Mouse (Mus musculus) embryonic facial prominence, embryonic 14.5 days (tissue): Measurements from ENCODE around the gene Rplp2. TPM values are rescaled to one million over a fixed set of nuclear protein-coding genes. Genes with fewer than 3 reads are reported as not detected.

Source experiments
- ATAC-seq: fragments of 200-750 bp; cut with Nextera tagmentation; 2 replicates; pipeline ENCODE4 v1.8.0; 2017; ENCODE audit warnings: low read depth, moderate number of reproducible peaks, moderate TSS enrichment
- DNase-seq: peaks from one replicate; pipeline ENCODE4 v3.0.0-alpha.2; 2015; ENCODE audit warnings: low spot score
- H3K27ac ChIP-seq: fragments of 300-500 bp; sonication (generic); replicated peaks from 2 replicates; pipeline ENCODE4 v1.5.1; 2014; ENCODE audit warnings: low read depth, mild to moderate bottlenecking, low read length, moderate library complexity
- H3K27me3 ChIP-seq: fragments of 300-500 bp; sonication (generic); replicated peaks from 2 replicates; pipeline ENCODE4 v1.6.1; 2014; ENCODE audit warnings: low read length; ENCODE audit not compliant: control insufficient read depth, insufficient read depth
- H3K36me3 ChIP-seq: fragments of 300-500 bp; sonication (generic); 2 replicates; pipeline ENCODE4 v1.6.1; 2014; ENCODE audit warnings: low read length, mixed read lengths; ENCODE audit not compliant: control insufficient read depth, insufficient read depth
- H3K4me1 ChIP-seq: fragments of 300-500 bp; sonication (generic); 2 replicates; pipeline ENCODE4 v1.6.1; 2014; ENCODE audit warnings: antibody characterized with exemption, low read length; ENCODE audit not compliant: control insufficient read depth, insufficient read depth
- H3K4me2 ChIP-seq: fragments of 300-500 bp; sonication (generic); 2 replicates; pipeline ENCODE4 v1.6.1; 2014; ENCODE audit warnings: low read depth, mild to moderate bottlenecking, low read length, moderate library complexity, mixed read lengths
- H3K4me3 ChIP-seq: fragments of 300-500 bp; sonication (generic); 2 replicates; pipeline ENCODE4 v1.5.1; 2014; ENCODE audit warnings: low read depth, mild to moderate bottlenecking, low read length
- H3K9ac ChIP-seq: fragments of 300-500 bp; sonication (generic); 2 replicates; pipeline ENCODE4 v1.6.1; 2014; ENCODE audit warnings: low read depth, mild to moderate bottlenecking, low read length, moderate library complexity, mixed read lengths
- H3K9me3 ChIP-seq: fragments of 300-500 bp; sonication (generic); 2 replicates; pipeline ENCODE4 v1.6.1; 2016; ENCODE audit warnings: low read length; ENCODE audit not compliant: control insufficient read depth
- WGBS: fragments of 180-500 bp; shearing (Covaris S2); extraction: QIAGEN DNeasy Blood & Tissue Kit; methylation state at CpG from one replicate; pipeline ENCODE4 v1.1.7; 2014; 5-methylcytosine and 5-hydroxymethylcytosine counted together
- polyA plus RNA-seq: library from polyadenylated mRNA; unstranded; fragments of >200 nt; fragmentation: Nextera tagmentation; extraction: Ambion mirVana; gene quantifications from 2 replicates; pipeline ENCODE4 v1.2.1, GENCODE M21; 2014

The Rplp2 gene
- polyA plus RNA-seq, 1 experiment from 2014 or later, result 1,386 TPM

DNA sequence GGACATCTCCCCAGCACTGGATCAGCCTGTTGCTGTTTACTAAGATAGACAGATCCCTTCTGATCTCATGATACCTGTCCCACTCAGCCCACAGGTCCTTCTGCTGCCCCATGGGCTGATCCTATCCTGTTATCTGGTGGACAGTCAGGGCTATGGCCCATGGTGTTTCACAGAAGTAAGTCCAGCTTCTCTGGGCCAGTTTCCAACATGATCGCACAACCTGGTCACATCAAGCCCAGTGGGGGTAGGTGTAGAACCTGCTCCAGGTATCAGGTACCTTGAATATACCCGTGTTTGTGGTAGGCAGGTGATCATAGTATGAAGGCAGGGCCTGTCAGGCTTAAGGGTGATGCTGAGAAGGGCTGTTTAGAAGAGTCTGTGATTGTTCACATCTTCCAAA lies 48.2 kb downstream of the Rplp2 start:
- Histone ChIP-seq H3K9me3 (no peaks in the 10 kb centered on the region), H3K36me3 (peaks cover 44% of the 10 kb centered on the region; the same call in 1 of the 2 replicates), H3K4me2 (no peak overlapping the region), H3K27me3 (no peaks in the 10 kb centered on the region), H3K27ac (no peak overlapping the region), H3K9ac (no peak overlapping the region), H3K4me1 (no peaks in the 10 kb centered on the region), H3K4me3 (no peak overlapping the region)
- DNase-seq, result no peak
- ATAC-seq, result no peak
- 96% methylated on average over 2 of the region's 2 CpGs for WGBS

DNA sequence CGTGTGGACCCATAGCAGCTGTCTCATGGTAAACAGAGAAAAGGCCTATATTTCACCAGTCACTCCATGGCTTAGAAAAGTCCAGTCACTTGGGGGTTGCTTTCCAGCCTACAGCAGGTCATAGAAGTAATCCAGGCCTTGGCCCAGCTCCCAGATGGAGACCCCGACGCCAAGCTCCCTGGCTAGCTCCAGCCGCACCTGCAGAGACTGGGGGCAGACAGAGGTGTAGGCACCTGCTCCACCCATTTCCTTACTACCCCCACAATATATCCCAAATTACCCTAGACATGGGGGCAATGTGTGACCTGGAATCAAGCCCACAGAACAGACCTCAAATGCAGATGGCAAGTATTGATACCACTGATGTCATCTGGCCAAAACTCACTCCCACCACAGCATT lies 48.8 kb downstream of the Rplp2 start:
- no peaks in the 10 kb centered on the region for H3K27me3 ChIP-seq
- WGBS, result 88% methylated on average over 4 of the region's 4 CpGs
- no peak overlapping the region for H3K27ac ChIP-seq
- no peaks in the 10 kb centered on the region for H3K4me1 ChIP-seq
- H3K4me2 ChIP-seq, result no peak overlapping the region
- DNase-seq (no peak), ATAC-seq (no peak)
- no peak overlapping the region for H3K9ac ChIP-seq
- no peak overlapping the region for H3K4me3 ChIP-seq
- no peaks in the 10 kb centered on the region for H3K9me3 ChIP-seq
- H3K36me3 ChIP-seq, result peaks cover 38% of the 10 kb centered on the region; the same call in 1 of the 2 replicates

DNA sequence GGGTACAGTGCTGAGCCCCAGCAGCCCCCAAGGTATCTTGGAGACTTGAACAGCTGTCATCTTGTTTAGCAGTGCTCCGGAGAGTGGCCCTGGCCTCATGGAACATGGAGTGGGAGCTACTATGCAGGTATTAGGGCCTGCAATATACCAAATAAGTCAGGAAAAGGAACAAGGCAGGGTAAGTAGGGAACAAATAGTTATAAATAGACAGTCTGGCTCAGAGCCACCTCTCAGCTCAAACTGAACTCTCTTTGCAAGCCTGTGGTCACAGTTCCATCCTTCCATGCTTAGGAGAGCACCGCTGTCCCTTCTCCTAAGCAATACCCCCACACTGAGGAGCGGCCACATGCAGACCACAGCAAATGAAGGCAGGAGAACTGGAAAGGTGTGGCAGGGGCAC lies 50.4 kb downstream of the Rplp2 start:
- no peaks in the 10 kb centered on the region for H3K27me3 ChIP-seq
- DNase-seq, result no peak
- no peak overlapping the region for H3K9ac ChIP-seq
- no peak overlapping the region for H3K27ac ChIP-seq
- no peak for ATAC-seq
- H3K36me3 ChIP-seq, result peaks cover 25% of the 10 kb centered on the region; the same call in 1 of the 2 replicates
- H3K4me2 ChIP-seq, result no peak overlapping the region
- no peaks in the 10 kb centered on the region for H3K9me3 ChIP-seq
- 88% methylated on average over 3 of the region's 3 CpGs for WGBS
- H3K4me1 ChIP-seq, result no peaks in the 10 kb centered on the region
- H3K4me3 ChIP-seq, result no peak overlapping the region

Other genes starting within 250 kb of the Rplp2 start
- 1.3 and 1.5 TPM in 2 replicates for gene Lmntd2, start 233.3 kb upstream of the Rplp2 start, polyA plus RNA-seq
- 26.7 and 30.2 TPM in 2 replicates for gene Rassf7, start 231.5 kb upstream of the Rplp2 start, polyA plus RNA-seq
- 59.8 and 62.7 TPM in 2 replicates for gene Phrf1, start 218.6 kb upstream of the Rplp2 start, polyA plus RNA-seq
- gene Irf7, start 180.9 kb upstream of the Rplp2 start, polyA plus RNA-seq, result 2.3 and 2.4 TPM in 2 replicates
- 0.21 TPM in 1 of 2 replicates, not detected in the other for gene Cdhr5, start 170.6 kb upstream of the Rplp2 start, polyA plus RNA-seq
- gene Sct, start 168.2 kb upstream of the Rplp2 start, polyA plus RNA-seq, result 9.9 and 13.8 TPM in 2 replicates
- gene Drd4, start 155.4 kb upstream of the Rplp2 start, polyA plus RNA-seq, result 0.81 and 1.3 TPM in 2 replicates
- gene Deaf1, start 119.7 kb upstream of the Rplp2 start, polyA plus RNA-seq, result 72.7 and 82.7 TPM in 2 replicates
- 21.1 and 27.7 TPM in 2 replicates for gene Tmem80, start 119.6 kb upstream of the Rplp2 start, polyA plus RNA-seq
- gene Eps8l2, start 108.5 kb upstream of the Rplp2 start, polyA plus RNA-seq, result 12.0 and 13.6 TPM in 2 replicates
- 248 and 250 TPM in 2 replicates for gene Taldo1, start 55.2 kb upstream of the Rplp2 start, polyA plus RNA-seq
- 37.1 and 51.1 TPM in 2 replicates for gene Gatd1, start 33.2 kb upstream of the Rplp2 start, polyA plus RNA-seq
- gene Cend1, start 17.9 kb upstream of the Rplp2 start, polyA plus RNA-seq, result 2.8 and 4.5 TPM in 2 replicates
- gene Slc25a22, start 9.5 kb upstream of the Rplp2 start, polyA plus RNA-seq, result 29.1 and 30.7 TPM in 2 replicates
- gene Pidd1, start 3.3 kb upstream of the Rplp2 start, polyA plus RNA-seq, result 7.1 and 7.4 TPM in 2 replicates
- 16.9 and 20.4 TPM in 2 replicates for gene Pnpla2, start 7.8 kb downstream of the Rplp2 start, polyA plus RNA-seq
- 6.6 and 10.3 TPM in 2 replicates for gene Cracr2b, start 13.7 kb downstream of the Rplp2 start, polyA plus RNA-seq
- gene Cd151, start 20.0 kb downstream of the Rplp2 start, polyA plus RNA-seq, result 54.9 and 60.7 TPM in 2 replicates
- gene Polr2l, start 27.8 kb downstream of the Rplp2 start, polyA plus RNA-seq, result 59.3 and 65.2 TPM in 2 replicates
- gene Tspan4, start 27.9 kb downstream of the Rplp2 start, polyA plus RNA-seq, result 85.1 and 86.2 TPM in 2 replicates
- gene Chid1, start 92.5 kb downstream of the Rplp2 start, polyA plus RNA-seq, result 47.4 and 47.9 TPM in 2 replicates
- gene Ap2a2, start 114.8 kb downstream of the Rplp2 start, polyA plus RNA-seq, result 68.0 and 73.8 TPM in 2 replicates
- gene Muc6, start 207.9 kb downstream of the Rplp2 start, polyA plus RNA-seq, result 0.17 and 0.19 TPM in 2 replicates
- gene Muc2, start 243.0 kb downstream of the Rplp2 start, polyA plus RNA-seq, result 0.68 and 1.3 TPM in 2 replicates